Mouse (Mus musculus) midbrain, postnatal 0 days (tissue): ENCODE measurements around the gene Ocm. TPM values are rescaled to one million over a fixed set of nuclear protein-coding genes. Genes with fewer than 3 reads are reported as not detected.
A peak's percentile ranks its signal among the peaks of the same experiment; 100 is the strongest.

Experiments
- ATAC-seq: fragments of 200-750 bp; cut with Nextera tagmentation; 2 replicates; pipeline ENCODE4 v1.8.0; 2017; ENCODE audit warnings: moderate number of reproducible peaks, mild to moderate bottlenecking, moderate TSS enrichment, moderate library complexity; ENCODE audit not compliant: low FRiP score
- DNase-seq: peaks from one replicate; pipeline ENCODE4 v3.0.0-alpha.2; 2015; ENCODE audit warnings: low spot score
- H3K27ac ChIP-seq: fragments of 300-500 bp; sonication (generic); 2 replicates; pipeline ENCODE4 v1.5.1; 2014; ENCODE audit warnings: low read depth, mild to moderate bottlenecking, low read length, mixed read lengths
- H3K27me3 ChIP-seq: fragments of 300-500 bp; sonication (generic); 2 replicates; pipeline ENCODE4 v1.6.1; 2014; ENCODE audit warnings: low read length, control low read depth, mixed read lengths; ENCODE audit not compliant: insufficient read depth
- H3K36me3 ChIP-seq: fragments of 300-500 bp; sonication (generic); 2 replicates; pipeline ENCODE4 v1.6.1; 2014; ENCODE audit warnings: low read length, control low read depth, mixed read lengths; ENCODE audit not compliant: insufficient read depth
- H3K4me1 ChIP-seq: fragments of 300-500 bp; sonication (generic); 2 replicates; pipeline ENCODE4 v1.6.1; 2014; ENCODE audit warnings: mild to moderate bottlenecking, control low read depth, antibody characterized with exemption, low read length, mixed read lengths; ENCODE audit not compliant: insufficient read depth
- H3K4me2 ChIP-seq: fragments of 300-500 bp; sonication (generic); 2 replicates; pipeline ENCODE4 v1.6.1; 2014; ENCODE audit warnings: low read depth, mild to moderate bottlenecking, low read length, mixed read lengths; ENCODE audit not compliant: poor library complexity, severe bottlenecking
- H3K4me3 ChIP-seq: fragments of 300-500 bp; sonication (generic); 2 replicates; pipeline ENCODE4 v1.5.1; 2014; ENCODE audit warnings: low read depth, mild to moderate bottlenecking, low read length, moderate library complexity
- H3K9ac ChIP-seq: fragments of 300-500 bp; sonication (generic); replicated peaks from 2 replicates; pipeline ENCODE4 v1.6.1; 2014; ENCODE audit warnings: mild to moderate bottlenecking, low read length, moderate library complexity, mixed read lengths; ENCODE audit not compliant: poor library complexity, severe bottlenecking
- H3K9me3 ChIP-seq: fragments of 300-500 bp; sonication (generic); 2 replicates; pipeline ENCODE4 v1.6.1; 2016; ENCODE audit warnings: low read length, control low read depth
- CTCF ChIP-seq: IDR thresholded peaks from 2 replicates; pipeline ENCODE4 v1.5.1; 2016; ENCODE audit warnings: antibody characterized with exemption, mild to moderate bottlenecking
- WGBS: fragments of 180-500 bp; shearing (Covaris S2); extraction: QIAGEN DNeasy Blood & Tissue Kit; methylation state at CpG from one replicate; pipeline ENCODE4 v1.1.7; 2014; 5-methylcytosine and 5-hydroxymethylcytosine counted together
- polyA plus RNA-seq: library from polyadenylated mRNA; unstranded; fragments of >200 nt; fragmentation: Nextera tagmentation; extraction: Ambion mirVana; gene quantifications from 2 replicates; pipeline ENCODE4 v1.2.1, GENCODE M21; 2015
- total RNA-seq: library from RNA; depleted of rRNA; stranded (reverse); fragments of >200 nt; gene quantifications from 2 replicates; pipeline ENCODE4 v1.2.3, GENCODE M21; 2014

Ocm gene
- total and polyA plus RNA-seq, 2 experiments from 2014 or later, result 0.25 TPM; not detected in 1

GRCm38 (mm10) chr5:143987596-143987995 is 38.9 kb downstream of the Ocm start:
- Histone ChIP-seq H3K9me3 (no peaks in the 10 kb centered on the region), H3K4me1 (no peaks in the 10 kb centered on the region), H3K27me3 (no peaks in the 10 kb centered on the region), H3K9ac (no peak overlapping the region), H3K36me3 (peaks cover 58% of the 10 kb centered on the region), H3K4me2 (no peak overlapping the region), H3K4me3 (no peak overlapping the region), H3K27ac (no peak overlapping the region)
- no peak for TF ChIP-seq CTCF
- WGBS, result 95% methylated on average over 3 of the region's 3 CpGs
- DNase-seq (no peak), ATAC-seq (no peak)

GRCm38 (mm10) chr5:143985381-143985780 is 41.1 kb downstream of the Ocm start:
- Histone ChIP-seq H3K4me2 (no peak overlapping the region), H3K9ac (no peak overlapping the region), H3K27ac (no peak overlapping the region), H3K4me3 (no peak overlapping the region), H3K9me3 (no peaks in the 10 kb centered on the region), H3K4me1 (no peaks in the 10 kb centered on the region), H3K36me3 (peaks cover 42% of the 10 kb centered on the region), H3K27me3 (no peaks in the 10 kb centered on the region)
- no peak for ATAC-seq
- 84% methylated on average over 7 of the region's 7 CpGs for WGBS
- no peak for DNase-seq
- no peak for TF ChIP-seq CTCF

- ATAC-seq, result no peak
- Histone ChIP-seq H3K36me3 (peaks cover 14% of the 10 kb centered on the region), H3K4me3 (no peak overlapping the region), H3K27ac (no peak overlapping the region), H3K9ac (no peak overlapping the region), H3K4me1 (no peaks in the 10 kb centered on the region), H3K4me2 (no peak overlapping the region), H3K9me3 (no peaks in the 10 kb centered on the region), H3K27me3 (no peaks in the 10 kb centered on the region)
- 84% methylated on average over 2 of the region's 2 CpGs for WGBS
- DNase-seq, result no peak
- no peak for TF ChIP-seq CTCF
These were observed 44.1 kb downstream of the Ocm start for GRCm38 (mm10) chr5:143982361-143982760.

- Histone ChIP-seq H3K9ac (no peak overlapping the region), H3K4me1 (no peaks in the 10 kb centered on the region), H3K27ac (no peak overlapping the region), H3K4me3 (no peak overlapping the region), H3K27me3 (no peaks in the 10 kb centered on the region), H3K9me3 (no peaks in the 10 kb centered on the region), H3K4me2 (no peak overlapping the region), H3K36me3 (peaks cover 4% of the 10 kb centered on the region; the same call in 1 of the 2 replicates)
- 22% methylated on average over 9 of the region's 9 CpGs for WGBS
- DNase-seq (peak; percentile 7), ATAC-seq (no peak)
- TF ChIP-seq CTCF, result no peak
These were observed 45.6 kb downstream of the Ocm start for GRCm38 (mm10) chr5:143980858-143981257.

GRCm38 (mm10) chr5:143976726-143977431 is 49.6 kb downstream of the Ocm start:
- Histone ChIP-seq H3K27ac (no peak overlapping the region), H3K4me1 (no peaks in the 10 kb centered on the region), H3K4me3 (no peak overlapping the region), H3K36me3 (no peaks in the 10 kb centered on the region), H3K9me3 (no peaks in the 10 kb centered on the region), H3K9ac (no peak overlapping the region), H3K27me3 (no peaks in the 10 kb centered on the region), H3K4me2 (no peak overlapping the region)
- ATAC-seq (no peak), DNase-seq (no peak)
- no peak for TF ChIP-seq CTCF
- 82% methylated on average over 16 of the region's 16 CpGs for WGBS

- Histone ChIP-seq H3K27ac (no peak overlapping the region), H3K4me1 (no peaks in the 10 kb centered on the region), H3K4me3 (no peak overlapping the region), H3K9me3 (no peaks in the 10 kb centered on the region), H3K4me2 (no peak overlapping the region), H3K27me3 (no peaks in the 10 kb centered on the region), H3K9ac (no peak overlapping the region), H3K36me3 (no peaks in the 10 kb centered on the region)
- no peak for DNase-seq
- no peak for TF ChIP-seq CTCF
- ATAC-seq, result no peak
- WGBS, result 87% methylated on average over 11 of the region's 11 CpGs
These were observed 50.2 kb downstream of the Ocm start for GRCm38 (mm10) chr5:143976232-143976631.
